Mouse (Mus musculus): ENCODE results near the gene Lyrm7. TPM values are rescaled to one million over a fixed set of nuclear protein-coding genes. Genes with fewer than 3 reads are reported as not detected.

The Lyrm7 gene
- polyA plus RNA-seq, 1 experiment from 2014 or later, result 14.1 TPM

- no peaks in the 10 kb centered on the region for H3K36me3 ChIP-seq (replicated peaks)
- WGBS, result 89% methylated on average over 9 of the region's 9 CpGs
- ATAC-seq (replicated peaks), result no peak
These were observed 53.0 kb downstream of the Lyrm7 start for GRCm38 (mm10) chr11:54807669-54808068.

DNA sequence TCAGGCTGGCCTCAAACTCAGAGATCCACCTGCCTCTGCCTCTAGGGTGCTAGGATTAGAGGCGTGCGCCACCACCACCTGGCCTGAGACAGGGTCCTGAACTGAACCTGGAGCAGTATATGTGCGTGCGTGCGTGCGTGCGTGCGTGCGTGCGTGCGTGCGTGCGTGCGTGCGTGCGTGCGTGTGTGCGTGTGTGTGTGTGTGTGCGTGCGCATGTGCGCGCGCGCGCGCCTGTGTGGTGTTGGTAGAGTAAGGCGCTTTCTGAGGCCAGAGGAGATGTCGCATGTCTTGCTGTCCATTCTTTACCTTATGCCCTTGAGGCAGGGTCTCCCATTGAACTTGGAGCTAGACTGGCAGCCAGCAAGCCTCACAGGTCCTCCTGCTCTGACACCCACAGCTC is 53.8 kb downstream of the Lyrm7 start:
- Histone ChIP-seq H3K27ac (no peak overlapping the region), H3K27me3 (replicated peaks) (no peaks in the 10 kb centered on the region), H3K9ac (no peak overlapping the region), H3K36me3 (replicated peaks) (no peaks in the 10 kb centered on the region), H3K4me1 (no peaks in the 10 kb centered on the region), H3K9me3 (no peaks in the 10 kb centered on the region), H3K4me2 (no peak overlapping the region), H3K4me3 (no peak overlapping the region)
- no peak for ATAC-seq (replicated peaks)
- WGBS, result 93% methylated on average over 28 of the region's 28 CpGs

More at GRCm38 (mm10) chr11:54807669-54808068, 53.0 kb downstream of the Lyrm7 start:
- Histone ChIP-seq H3K4me2 (no peak overlapping the region), H3K27ac (no peak overlapping the region), H3K9me3 (no peaks in the 10 kb centered on the region), H3K27me3 (replicated peaks) (no peaks in the 10 kb centered on the region), H3K4me3 (no peak overlapping the region), H3K9ac (no peak overlapping the region), H3K4me1 (peaks cover 3% of the 10 kb centered on the region)

DNA sequence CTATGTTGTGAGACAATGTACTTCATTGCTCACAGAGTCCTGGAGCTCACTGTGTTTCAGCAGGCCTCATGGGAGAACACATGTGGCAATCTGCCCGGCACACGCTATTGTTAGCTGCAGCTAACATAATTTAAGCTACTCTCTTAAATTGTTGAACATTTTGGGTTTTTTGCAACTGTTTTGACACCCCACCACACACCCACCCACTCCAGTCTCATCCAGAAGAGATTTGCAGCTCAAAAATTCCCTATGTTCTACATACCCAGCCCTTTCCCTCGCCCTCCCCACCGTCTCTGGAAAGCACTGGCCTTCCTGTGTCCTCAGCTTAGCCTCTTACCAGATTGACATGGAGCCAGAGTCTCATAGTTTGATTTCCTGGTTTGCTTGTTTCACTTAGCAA is 55.5 kb downstream of the Lyrm7 start:
- Histone ChIP-seq H3K27ac (no peak overlapping the region), H3K4me3 (no peak overlapping the region), H3K36me3 (replicated peaks) (no peaks in the 10 kb centered on the region), H3K4me1 (no peaks in the 10 kb centered on the region), H3K9me3 (no peaks in the 10 kb centered on the region), H3K27me3 (replicated peaks) (no peaks in the 10 kb centered on the region), H3K9ac (no peak overlapping the region), H3K4me2 (no peak overlapping the region)
- WGBS, result 86% methylated on average over 4 of the region's 4 CpGs
- ATAC-seq (replicated peaks), result no peak

- no peak for ATAC-seq (replicated peaks)
- H3K4me2 ChIP-seq, result no peak overlapping the region
- H3K27me3 ChIP-seq (replicated peaks), result no peaks in the 10 kb centered on the region
- no peak overlapping the region for H3K9ac ChIP-seq
- no peaks in the 10 kb centered on the region for H3K36me3 ChIP-seq (replicated peaks)
- no peak overlapping the region for H3K27ac ChIP-seq
- WGBS, result 76% methylated on average over 6 of the region's 6 CpGs
- H3K9me3 ChIP-seq, result no peaks in the 10 kb centered on the region
- H3K4me3 ChIP-seq, result no peak overlapping the region
- H3K4me1 ChIP-seq, result no peaks in the 10 kb centered on the region
These were observed 58.1 kb downstream of the Lyrm7 start for GRCm38 (mm10) chr11:54802621-54803020.

DNA sequence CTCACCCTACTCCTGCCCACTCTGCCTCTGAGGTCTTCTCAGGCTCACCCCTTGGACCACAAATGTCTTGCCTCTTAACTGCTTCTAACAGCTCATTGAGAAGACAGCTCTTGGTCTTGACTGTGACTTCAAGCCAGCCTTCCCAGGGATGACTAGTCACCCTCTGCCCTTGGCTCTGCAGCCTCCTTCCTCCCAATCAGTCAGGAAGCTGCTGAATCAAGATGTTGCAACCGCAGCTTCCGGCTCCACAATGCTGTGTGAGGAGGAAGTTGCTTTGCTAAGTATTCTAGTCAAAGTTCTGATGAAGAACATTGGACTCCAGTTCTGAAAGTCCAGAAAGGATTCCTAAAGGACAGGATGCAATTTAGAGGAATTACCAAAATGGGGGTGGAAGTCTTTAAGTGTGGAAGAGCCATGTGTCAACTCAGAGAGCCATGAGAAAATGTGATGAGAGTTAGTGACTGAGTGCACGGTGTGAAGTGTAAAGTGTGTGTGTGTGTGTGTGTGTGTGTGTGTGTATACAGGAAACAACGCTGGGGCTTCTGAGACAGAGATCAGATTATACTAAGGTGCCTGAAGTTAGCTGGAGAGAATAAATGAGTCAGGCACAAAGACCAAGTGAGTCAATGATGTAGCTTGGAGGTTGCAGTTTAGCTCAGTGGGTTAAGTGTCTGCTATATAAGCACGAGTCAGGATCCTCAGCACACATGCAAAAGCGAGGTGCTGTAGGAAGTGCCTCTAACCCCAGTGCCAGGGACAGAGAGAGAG is 58.7 kb downstream of the Lyrm7 start:
- no peak overlapping the region for H3K9ac ChIP-seq
- no peaks in the 10 kb centered on the region for H3K27me3 ChIP-seq (replicated peaks)
- H3K4me3 ChIP-seq, result no peak overlapping the region
- H3K27ac ChIP-seq, result no peak overlapping the region
- H3K4me1 ChIP-seq, result no peaks in the 10 kb centered on the region
- H3K9me3 ChIP-seq, result no peaks in the 10 kb centered on the region
- ATAC-seq (replicated peaks), result no peak
- no peaks in the 10 kb centered on the region for H3K36me3 ChIP-seq (replicated peaks)
- H3K4me2 ChIP-seq, result no peak overlapping the region
- 82% methylated on average over 6 of the region's 6 CpGs for WGBS

- H3K4me1 ChIP-seq, result no peaks in the 10 kb centered on the region
- 84% methylated on average over 11 of the region's 11 CpGs for WGBS
- H3K9ac ChIP-seq, result no peak overlapping the region
- no peak overlapping the region for H3K4me2 ChIP-seq
- no peak overlapping the region for H3K4me3 ChIP-seq
- no peaks in the 10 kb centered on the region for H3K27me3 ChIP-seq (replicated peaks)
- ATAC-seq (replicated peaks), result no peak
- H3K36me3 ChIP-seq (replicated peaks), result no peaks in the 10 kb centered on the region
- H3K27ac ChIP-seq, result no peak overlapping the region
- H3K9me3 ChIP-seq, result no peaks in the 10 kb centered on the region
These were observed 64.2 kb downstream of the Lyrm7 start for GRCm38 (mm10) chr11:54796551-54796950.

DNA sequence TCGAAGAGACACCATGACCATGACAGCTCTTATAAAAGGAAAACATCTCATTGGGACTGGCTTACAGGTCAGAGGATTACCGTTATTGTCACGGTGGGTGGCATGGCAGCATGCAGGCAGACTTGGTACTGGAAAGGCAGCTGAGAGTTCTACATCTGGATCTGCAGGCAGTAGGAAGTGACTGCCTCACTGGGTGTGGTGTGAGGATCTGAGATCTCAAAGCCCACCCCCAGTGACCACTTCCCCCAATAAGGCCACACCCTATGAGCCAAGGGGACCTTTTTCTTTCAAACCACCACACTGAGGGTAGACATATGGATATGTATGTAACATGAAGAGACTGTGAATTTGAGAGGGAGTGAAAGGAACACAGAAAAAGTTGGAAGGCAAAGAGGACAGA is 66.0 kb downstream of the Lyrm7 start:
- no peaks in the 10 kb centered on the region for H3K36me3 ChIP-seq (replicated peaks)
- no peak overlapping the region for H3K9ac ChIP-seq
- H3K9me3 ChIP-seq, result no peaks in the 10 kb centered on the region
- H3K4me3 ChIP-seq, result no peak overlapping the region
- H3K4me2 ChIP-seq, result no peak overlapping the region
- no peaks in the 10 kb centered on the region for H3K27me3 ChIP-seq (replicated peaks)
- no peak for ATAC-seq (replicated peaks)
- WGBS, result 82% methylated on average over 3 of the region's 3 CpGs
- H3K4me1 ChIP-seq, result no peaks in the 10 kb centered on the region
- H3K27ac ChIP-seq, result no peak overlapping the region

DNA sequence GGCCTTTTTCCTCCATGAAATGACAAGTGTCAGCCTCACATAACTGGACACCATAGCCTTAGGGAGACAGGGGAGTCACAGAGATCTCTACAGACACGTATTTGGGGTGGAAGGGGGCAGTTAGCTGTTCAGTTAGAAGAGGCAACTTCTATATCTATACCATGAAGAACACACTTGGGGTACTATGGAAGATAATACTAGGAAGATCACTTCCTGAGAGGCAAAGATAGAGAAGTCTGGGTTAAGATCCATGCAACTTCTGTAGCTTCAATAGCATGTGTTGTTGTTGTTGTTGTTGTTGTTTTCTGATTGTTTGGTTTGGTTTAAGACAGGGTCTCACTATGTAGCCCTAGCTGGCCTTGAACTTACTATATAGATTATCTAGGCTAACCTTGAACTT is 67.5 kb downstream of the Lyrm7 start:
- Histone ChIP-seq H3K4me1 (0 out of 2 replicates have a peak, but pooled peaks cover under 1% of the 10 kb centered on the region), H3K36me3 (replicated peaks) (no peaks in the 10 kb centered on the region), H3K4me2 (no peak overlapping the region), H3K27me3 (replicated peaks) (no peaks in the 10 kb centered on the region), H3K4me3 (no peak overlapping the region), H3K9me3 (no peaks in the 10 kb centered on the region), H3K27ac (no peak overlapping the region), H3K9ac (no peak overlapping the region)
- 94% methylated on average over 1 of the region's 1 CpGs for whole genome bisulfite sequencing
- no peak for ATAC-seq (replicated peaks)

DNA sequence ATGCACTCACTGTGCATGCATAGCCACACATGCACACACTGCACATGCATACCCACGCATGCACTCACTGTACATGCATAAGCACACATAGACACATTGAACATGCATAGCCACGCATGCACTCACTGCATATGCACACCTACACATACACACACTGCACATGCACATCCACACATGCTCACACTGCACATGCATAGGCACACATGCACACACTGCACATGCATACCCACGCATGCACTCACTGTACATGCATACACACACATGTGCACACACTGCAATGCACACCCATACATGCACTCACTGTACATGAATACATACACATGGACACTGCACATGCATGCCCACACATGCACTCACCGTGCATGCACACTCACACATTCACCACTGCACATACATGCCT is 69.3 kb downstream of the Lyrm7 start:
- Histone ChIP-seq H3K36me3 (replicated peaks) (no peaks in the 10 kb centered on the region), H3K27me3 (replicated peaks) (no peaks in the 10 kb centered on the region), H3K4me3 (no peak overlapping the region), H3K27ac (no peak overlapping the region), H3K4me1 (peaks cover 3% of the 10 kb centered on the region; the same call in 1 of the 2 replicates), H3K4me2 (no peak overlapping the region), H3K9me3 (no peaks in the 10 kb centered on the region), H3K9ac (no peak overlapping the region)
- WGBS, result 93% methylated on average over 4 of the region's 4 CpGs
- no peak for ATAC-seq (replicated peaks)

DNA sequence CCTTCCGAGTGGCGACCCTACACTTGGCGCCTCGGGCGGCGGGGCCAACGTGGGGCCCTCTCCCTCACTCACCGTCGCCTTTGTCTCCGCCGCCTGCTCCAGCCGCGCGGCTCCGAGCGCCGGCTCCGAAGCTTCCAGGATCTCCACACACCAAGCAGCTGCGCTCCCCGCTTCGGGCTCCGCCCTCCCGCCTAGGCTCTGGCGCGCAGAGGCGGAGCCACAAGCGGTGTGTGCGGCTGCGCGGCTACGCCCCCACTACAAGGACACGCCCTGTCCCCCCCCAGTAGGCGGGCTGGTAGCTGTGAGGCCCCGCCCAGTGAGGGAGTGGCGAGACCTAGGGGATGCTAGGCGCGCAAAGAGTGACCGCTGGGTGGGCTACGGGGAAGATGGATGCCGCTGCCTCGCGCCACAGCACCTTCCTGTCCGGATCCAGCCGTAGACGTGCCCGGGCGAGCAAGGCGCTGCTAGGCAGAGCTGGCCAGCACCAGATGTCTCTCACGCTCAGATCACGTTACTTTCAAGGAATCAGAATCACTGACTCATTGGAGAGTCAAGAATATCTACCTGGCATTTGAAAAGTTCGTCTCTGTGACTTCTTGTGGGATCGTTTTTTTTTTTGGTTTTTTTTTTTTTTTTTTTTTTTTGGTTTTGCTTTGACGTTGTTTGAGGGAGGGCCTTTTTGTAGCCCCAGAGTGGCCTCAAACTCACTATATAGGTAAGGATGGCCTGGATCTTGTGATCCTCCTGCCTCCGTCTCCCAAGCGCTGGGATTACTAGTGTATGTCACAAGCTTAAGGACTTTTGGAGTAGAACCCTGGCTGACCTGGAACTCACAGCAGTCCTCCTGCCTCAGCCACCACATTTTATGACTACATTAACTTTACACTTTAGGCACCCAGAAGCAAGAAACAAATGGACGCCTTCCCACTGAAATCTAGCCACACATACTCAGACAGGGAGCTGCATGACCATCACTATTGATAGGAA is 72.9 kb downstream of the Lyrm7 start, which contains the start of gene Cdc42se2:
Gene Cdc42se2 (minus strand): TSS at position 188 of the 987 bp plus-strand sequence.
- Histone ChIP-seq H3K4me2 (peak within 1 kb of the TSS; percentile 83), H3K27me3 (replicated peaks) (no peaks in the 10 kb centered on the region), H3K4me1 (peaks cover 20% of the 10 kb centered on the region), H3K9me3 (no peaks in the 10 kb centered on the region), H3K9ac (peak within 1 kb of the TSS; percentile 97), H3K4me3 (peak within 1 kb of the TSS; percentile 99), H3K36me3 (replicated peaks) (no peaks in the 10 kb centered on the region), H3K27ac (peak within 1 kb of the TSS; percentile 97)
- 4% methylated on average over 54 of the region's 56 CpGs for WGBS
- ATAC-seq (replicated peaks), result peak; percentile 99

DNA sequence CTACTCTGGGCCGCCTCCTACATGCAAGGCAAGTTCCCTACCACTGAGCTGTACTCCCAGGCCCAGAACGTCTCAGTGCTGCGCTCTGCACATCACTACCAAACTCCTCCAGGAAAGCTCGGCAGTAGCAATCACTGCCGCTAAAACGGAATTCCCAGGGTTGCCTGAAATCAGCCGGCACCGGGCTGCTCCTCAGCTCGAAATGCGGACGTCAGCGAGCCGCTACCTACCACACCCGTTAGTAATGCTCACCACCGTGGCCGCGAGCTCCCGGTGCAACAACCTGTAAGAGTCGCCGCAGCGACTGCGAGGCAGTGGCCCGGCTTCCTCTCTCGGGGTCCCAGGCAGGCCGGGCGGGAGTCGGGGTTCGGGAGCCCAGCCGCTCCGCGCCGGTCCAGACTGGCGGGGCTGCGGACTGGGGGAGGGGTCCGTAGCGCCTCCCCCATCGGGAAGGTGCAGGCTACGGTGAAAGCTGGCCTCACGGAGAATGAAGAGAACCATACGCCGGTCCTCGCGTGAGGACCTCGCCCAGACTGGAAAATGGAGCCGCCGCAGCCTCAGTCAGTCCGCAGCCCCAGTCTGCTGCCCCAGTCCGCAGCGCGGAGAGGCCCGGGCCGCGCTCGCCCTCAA is 73.7 kb downstream of the Lyrm7 start:
- WGBS, result under 1% methylated on average over 54 of the region's 54 CpGs
- peak overlapping the region; percentile 99 for H3K4me3 ChIP-seq
- ATAC-seq (replicated peaks), result peak; percentile 86
- H3K9me3 ChIP-seq, result no peaks in the 10 kb centered on the region
- H3K27ac ChIP-seq, result peak overlapping the region; percentile 97
- peaks cover 20% of the 10 kb centered on the region for H3K4me1 ChIP-seq
- H3K9ac ChIP-seq, result peak overlapping the region; percentile 97
- no peaks in the 10 kb centered on the region for H3K36me3 ChIP-seq (replicated peaks)
- no peaks in the 10 kb centered on the region for H3K27me3 ChIP-seq (replicated peaks)
- peak overlapping the region; percentile 83 for H3K4me2 ChIP-seq

DNA sequence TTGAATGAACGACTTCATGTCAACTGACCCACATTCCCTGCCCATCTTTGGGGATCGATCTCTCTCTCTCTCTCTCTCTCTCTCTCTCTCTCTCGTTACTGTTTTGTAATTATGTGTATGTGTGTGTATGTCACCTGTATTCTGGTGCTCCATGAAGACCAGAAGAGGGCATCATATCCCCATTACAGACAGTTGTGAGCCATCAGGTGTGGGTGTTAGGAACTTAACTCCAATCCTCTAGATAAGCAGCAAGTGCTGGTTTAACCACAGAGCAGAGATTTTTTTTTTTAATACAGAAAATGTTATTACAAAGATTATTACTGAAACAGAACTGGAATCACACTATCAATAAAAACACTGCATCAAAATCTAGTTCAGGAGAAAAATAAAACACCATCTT is 75.2 kb downstream of the Lyrm7 start:
- 86% methylated on average over 3 of the region's 3 CpGs for WGBS
- no peaks in the 10 kb centered on the region for H3K9me3 ChIP-seq
- H3K4me2 ChIP-seq, result peak overlapping the region; percentile 83
- no peaks in the 10 kb centered on the region for H3K27me3 ChIP-seq (replicated peaks)
- no peak overlapping the region for H3K27ac ChIP-seq
- no peaks in the 10 kb centered on the region for H3K36me3 ChIP-seq (replicated peaks)
- peak overlapping the region; percentile 99; the same call in 1 of the 2 replicates for H3K4me3 ChIP-seq
- peaks cover 20% of the 10 kb centered on the region for H3K4me1 ChIP-seq
- no peak for ATAC-seq (replicated peaks)
- H3K9ac ChIP-seq, result no peak overlapping the region
